Mouse (Mus musculus): ENCODE measurements around the gene Bmp7. TPM values are rescaled to one million over a fixed set of nuclear protein-coding genes. Genes with fewer than 3 reads are reported as not detected.

Gene Bmp7
- total RNA-seq, 2 experiments from 2014 or later = 12.8 to 13.9 TPM

DNA sequence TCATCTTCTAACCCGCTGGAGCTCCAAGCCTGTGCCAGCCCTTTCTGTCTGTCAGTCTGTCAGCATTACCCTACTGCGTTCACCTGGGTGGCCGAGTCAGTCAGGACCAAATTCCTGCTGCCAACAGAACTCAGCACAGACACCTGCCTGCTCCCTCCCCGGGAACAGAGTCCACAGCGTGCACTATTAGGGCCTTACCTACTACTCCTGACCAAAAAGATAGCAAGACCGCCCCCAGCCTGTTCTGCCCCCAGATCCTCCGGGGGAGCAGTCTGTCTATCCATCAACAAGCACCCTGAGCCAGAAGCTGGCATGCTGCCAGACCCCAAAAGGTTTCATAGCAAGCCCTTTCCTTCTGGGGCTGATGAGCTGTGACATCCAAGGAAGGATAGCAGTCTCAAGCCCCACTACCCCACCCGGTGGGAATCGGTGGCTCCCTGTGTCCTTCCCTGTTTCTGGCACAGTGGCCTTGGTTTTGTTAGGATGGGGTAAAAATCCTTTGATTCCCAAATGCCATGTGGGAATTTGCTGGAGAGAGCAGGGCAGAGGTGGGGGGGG is 10.1 kb upstream of the Bmp7 start:
- no peak for DNase-seq (ENCODE audit: low spot score in 2 of 2)

DNA sequence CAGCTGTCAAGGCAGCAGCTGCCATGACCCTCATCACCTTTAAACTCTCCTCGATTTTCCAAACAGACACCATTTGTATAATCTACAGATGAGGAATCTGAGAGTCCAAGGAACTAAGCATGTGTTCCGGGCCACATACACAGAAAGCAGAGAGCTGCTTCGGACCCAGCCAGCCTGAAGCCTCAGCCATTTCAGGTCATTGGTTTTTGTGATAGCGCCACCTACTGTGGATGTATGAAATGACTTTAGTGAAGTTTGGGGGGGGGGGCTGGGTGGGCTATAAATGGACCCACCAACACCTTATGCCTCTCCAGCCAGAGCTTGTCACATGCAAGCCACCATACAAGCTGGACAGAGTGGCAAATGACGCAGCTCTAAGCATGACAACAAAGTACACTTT is 8.9 kb upstream of the Bmp7 start:
- no peak for DNase-seq (ENCODE audit: low spot score in 2 of 2)

DNA sequence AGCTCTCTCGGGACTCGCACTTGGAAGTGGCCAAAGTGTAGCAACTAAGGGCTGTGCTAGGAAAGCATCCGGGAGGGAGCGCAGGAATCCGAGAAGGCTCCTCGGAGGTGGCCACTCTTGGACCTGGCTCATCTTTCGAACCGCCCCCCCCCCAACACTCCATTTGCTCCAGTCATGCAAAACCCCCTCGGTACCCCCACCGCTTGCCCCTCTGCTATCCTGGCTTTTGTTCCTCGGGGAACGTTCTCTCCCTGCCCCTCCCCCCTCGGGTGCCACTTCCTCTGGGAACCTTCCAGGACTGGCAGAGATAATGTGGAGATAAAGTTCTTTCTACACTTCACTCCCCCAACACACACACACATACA is 660 bp upstream of the Bmp7 start:
- DNase-seq (ENCODE audit: low spot score in 2 of 2) = no peak

DNA sequence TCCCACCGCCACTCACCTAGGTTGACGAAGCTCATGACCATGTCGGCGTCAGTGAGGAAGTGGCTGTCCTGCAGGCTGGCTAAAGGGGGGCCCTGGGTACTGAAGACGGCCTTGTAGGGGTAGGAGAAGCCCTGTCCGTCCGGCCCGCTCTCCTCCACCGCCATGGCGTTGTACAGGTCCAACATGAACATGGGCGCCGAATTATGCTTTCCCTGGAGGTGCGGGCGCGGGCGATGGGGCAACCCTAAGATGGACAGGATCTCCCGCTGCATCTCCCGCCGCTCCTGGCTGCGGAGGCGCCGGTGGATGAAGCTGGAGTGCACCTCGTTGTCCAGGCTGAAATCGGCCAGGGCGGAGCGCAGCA is 500 bp downstream of the Bmp7 start:
- DNase-seq (ENCODE audit: low spot score in 2 of 2) = no peak

DNA sequence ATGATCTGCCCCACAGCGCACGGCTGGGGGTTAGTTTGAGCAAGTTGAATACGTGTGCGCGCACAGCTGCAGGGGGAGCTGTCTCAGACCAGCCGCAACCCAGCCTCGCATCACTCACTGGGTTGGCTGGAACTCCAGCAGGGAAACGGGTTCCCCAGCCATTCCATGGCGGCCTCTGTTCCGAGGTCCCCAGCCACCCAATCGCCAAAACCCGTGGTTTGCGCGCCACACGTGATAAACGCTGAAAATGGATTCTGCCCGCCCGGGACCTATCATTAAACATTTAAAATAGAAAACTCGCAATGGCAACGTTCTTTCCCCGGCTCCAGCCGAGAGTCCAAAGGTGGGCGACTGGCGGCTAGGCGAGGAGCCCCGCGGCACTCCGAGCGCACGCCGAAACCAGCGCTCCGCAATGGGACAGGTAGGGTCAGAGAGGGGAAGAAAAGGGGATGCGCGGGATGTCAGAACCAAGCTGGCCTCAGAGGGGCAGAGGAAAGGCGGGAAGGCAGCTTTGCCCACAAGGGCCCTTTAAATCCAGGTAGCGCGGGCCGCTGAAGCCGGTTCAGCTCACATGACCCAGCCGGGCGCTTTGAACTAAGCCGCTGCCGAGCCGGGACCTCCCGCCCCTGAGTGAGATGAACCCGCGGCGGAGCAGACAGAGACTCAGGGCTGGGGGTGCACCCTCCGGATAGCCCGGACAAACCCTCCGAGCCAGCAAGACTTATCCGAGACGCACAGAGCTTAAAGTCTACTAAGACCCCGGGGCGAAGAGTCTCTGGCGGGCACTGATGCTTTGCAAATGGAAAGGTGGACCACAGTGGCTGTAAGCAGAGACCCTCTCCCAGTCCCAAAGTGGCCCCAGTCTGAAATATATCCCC is 1.1 kb downstream of the Bmp7 start:
- no peak for DNase-seq (ENCODE audit: low spot score in 2 of 2)

DNA sequence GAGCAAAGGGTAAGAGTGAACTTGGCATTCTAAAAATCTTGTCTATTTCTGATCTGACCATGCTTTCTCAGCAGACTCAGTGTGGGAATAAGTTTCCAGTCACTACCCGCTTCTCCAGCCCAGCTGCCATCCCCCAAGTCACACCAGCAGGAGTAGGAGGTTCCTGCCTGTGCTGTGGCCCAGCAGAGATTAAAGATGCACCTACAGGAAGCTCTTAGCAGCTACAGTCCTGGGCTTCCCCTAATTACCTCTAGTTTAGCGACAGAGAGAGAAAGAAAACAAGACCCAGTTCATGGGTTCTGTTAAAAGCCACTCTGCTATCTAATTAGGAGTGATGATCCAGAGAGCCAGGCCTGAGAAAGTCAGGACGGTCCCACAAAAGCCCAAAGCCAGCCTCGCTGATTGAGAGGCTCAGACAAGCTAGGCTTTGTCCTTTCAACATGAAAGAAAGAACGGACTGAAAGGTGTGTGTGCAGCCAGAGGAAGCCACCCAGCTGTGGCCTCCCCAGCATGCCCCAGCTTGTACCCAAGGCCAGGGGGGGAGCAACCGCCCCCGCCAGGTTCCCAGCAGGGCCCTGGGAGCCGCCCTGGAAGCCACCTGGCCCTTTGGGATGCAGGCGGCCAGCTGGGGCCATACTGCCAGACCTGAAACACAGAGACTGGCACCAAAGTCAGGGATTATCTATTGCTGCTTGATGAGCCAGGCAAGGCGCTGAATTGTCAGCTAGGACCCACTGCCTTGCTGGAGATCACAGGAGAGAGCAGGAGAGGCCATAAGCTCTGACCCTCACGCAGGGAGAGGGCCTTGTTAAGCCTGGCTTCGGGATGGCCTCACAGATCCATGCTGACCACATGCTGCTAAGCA is 2.6 kb downstream of the Bmp7 start:
- no peak for DNase-seq (ENCODE audit: low spot score in 2 of 2)

DNA sequence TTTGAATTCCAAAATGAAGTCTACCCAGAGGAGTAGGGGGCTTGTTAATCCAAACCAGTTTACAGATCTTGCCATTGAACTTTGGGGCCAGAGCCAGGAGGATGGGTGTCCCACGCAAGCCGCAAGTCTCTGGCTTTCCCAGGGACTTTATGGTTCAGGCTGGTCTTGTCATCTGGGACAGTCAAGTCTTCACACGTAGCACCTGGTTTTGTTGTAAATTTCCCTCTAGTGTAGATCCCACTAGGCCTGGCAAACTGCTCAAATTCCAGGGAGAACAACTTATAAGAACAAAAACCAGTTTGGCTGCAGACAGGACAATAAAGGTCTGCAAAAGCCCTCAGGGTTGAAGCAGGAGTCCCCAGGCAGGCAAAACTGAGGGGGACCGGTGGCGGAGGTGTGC is 3.3 kb downstream of the Bmp7 start:
- no peak for DNase-seq (ENCODE audit: low spot score in 2 of 2)

DNA sequence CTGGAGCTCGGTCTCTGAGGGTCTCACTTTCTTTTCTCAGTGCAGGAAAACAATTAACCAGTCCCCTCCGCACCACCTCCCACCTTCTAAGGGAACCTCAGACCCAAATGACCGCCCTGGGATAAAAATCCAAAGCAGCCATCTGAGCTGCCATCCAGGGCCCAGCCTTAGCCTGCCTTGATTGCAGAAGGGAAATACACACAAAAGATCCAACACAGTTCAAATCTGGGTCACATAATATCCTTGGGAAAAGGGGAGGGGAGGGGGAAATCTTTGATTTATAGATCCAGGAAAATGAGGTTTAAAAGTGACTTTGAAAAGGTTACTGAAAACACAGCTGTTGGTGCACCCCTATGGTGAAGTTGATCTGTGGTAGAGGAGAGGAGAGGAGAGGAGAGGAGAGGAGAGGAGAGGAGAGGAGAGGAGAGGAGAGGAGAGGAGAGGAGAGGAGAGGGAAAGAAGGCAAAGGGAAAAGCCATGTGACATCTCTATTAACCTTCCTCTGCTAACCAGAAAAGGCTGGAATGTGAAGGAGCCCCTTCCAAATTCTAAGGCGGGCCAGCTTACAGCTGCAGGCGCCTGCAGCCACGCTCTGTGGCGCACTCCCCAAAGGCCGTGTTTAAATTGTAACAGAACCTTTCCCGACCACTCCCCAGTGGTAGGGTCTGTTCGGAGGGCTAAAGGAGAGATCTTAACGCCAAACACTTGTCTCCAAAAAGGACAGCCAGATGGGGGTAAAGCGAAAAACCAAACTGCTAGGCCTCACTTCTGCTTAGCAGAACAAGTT is 4.2 kb downstream of the Bmp7 start:
- DNase-seq (ENCODE audit: low spot score in 2 of 2) = no peak

DNA sequence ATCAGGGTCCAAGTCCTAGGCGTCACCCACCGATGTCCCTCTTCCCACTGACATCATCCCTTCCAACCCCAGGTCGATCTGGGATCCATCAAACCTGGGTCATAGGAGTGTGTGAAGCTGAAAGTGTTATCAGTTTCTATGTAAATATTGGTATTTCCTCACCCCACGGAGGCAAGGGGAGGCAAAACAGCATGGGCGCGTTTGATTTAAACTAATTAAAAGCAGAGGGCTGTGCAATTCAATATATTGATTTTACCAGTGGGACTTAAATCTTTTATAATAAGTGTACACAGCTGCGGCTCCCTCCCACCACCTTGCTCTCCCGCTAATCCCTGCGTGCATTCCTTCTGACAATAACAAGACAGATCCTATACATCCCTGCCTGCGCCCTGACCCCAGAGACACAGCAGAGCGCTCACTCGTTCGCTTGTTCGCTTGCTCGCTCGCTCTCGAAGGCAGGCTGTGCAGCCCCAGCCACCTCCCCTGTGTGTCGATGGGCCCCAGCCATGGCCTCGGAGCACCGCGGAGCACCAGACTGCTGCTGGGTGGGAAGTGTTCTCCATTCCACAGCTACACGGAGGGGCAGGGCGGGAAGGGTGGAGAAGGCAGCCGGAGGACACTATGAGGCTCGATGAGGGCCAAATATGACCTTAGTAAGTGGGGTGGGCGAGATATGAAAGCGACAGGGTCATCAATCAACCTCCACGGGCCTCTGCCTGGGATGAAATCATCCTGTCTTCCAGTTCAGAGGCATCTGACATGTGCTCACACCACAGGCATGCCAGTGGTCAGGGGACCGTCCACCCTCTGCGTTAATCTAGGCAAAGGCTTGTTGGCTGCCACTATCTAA is 5.0 kb downstream of the Bmp7 start:
- DNase-seq (ENCODE audit: low spot score in 2 of 2) = no peak

DNA sequence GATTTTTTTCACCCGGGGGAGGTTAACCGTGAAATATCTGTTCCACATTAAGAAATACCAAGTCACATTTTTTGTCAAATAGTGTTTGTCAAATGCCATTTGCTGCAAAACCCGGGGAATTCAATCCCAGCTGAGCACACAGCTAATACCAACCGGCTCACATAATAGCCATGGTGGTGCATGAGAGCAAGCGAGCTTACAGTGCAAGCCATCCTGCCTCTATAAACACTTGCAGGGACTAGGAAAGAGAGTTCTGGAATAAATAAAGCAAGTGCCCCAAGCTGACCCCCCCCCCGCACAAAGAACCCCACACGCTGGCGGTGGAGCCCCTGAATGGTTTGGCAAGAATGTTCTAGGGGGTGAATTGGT is 5.7 kb downstream of the Bmp7 start:
- DNase-seq (ENCODE audit: low spot score in 2 of 2) = no peak

DNA sequence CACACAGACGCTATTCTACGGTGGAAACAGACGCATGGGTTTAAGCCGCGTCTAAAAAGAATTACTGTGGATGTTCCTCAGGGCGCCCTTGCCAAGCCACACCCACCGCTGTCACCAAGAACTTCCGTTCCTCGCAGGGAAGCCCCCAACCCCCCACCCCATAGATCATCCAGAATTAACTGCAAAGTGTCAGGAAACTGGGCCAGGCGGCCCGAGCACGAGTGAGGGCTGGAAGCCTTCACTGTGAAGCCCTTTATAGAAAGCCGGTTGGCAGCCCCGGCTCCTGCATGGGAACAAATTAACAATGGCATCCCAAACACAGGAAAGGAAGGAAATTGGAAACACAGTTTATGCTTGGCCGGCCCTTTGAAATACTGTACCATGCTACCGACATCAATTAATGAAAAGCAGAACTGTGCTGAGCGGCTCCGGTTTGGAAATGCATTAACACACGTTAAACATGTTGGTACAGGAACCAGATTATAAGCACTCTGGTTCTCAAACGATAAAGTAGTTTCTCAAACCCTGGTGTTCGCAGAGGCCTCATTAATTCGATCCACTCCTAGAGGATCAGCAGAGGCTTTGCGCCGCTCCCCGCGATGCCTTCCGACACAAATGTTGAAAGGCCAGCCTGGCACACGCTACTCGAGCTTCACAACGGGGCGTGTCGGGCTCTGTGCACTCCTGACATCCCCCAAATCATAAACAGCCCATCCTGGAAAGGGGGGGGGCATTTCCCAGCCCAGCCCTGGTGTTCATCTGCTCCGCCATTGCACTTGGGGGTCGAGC is 6.3 kb downstream of the Bmp7 start:
- DNase-seq (ENCODE audit: low spot score in 2 of 2) = peak in 1 of 2 experiments; percentile 19

DNA sequence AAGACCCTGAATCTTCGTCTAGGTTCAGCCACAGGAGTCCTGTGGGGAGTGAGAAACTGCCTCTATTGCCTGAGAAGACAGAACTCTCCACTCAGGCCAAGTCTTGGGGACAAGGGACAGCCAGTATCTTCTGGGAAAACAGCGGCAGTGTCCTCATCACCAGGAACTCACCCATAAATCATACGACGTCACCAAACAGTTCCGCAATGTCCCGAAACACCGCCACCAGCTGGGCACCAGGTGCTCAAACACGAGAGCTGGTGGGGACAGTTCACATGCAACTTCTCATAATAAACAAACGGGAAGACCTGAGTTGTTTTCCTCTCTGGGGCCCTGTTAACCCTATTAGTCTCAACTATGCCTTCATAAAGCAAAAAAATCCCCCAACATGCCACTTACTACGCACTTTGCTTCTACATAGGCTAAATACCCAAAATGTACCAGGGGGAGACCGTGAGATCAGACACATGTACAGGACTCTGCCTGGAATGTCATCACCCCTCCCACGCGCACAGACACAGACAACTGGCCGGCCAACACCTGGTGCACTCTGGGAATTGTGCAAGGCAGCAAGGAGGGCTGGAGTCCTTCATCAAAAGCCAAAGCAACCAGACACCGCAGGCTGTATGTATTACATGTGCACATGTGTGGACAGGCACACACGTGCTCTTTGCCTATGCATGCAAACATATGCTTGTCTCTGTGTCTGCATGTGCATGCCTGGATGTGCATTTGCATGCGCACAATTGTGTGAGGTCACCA is 8.8 kb downstream of the Bmp7 start:
- DNase-seq (ENCODE audit: low spot score in 2 of 2) = no peak

DNA sequence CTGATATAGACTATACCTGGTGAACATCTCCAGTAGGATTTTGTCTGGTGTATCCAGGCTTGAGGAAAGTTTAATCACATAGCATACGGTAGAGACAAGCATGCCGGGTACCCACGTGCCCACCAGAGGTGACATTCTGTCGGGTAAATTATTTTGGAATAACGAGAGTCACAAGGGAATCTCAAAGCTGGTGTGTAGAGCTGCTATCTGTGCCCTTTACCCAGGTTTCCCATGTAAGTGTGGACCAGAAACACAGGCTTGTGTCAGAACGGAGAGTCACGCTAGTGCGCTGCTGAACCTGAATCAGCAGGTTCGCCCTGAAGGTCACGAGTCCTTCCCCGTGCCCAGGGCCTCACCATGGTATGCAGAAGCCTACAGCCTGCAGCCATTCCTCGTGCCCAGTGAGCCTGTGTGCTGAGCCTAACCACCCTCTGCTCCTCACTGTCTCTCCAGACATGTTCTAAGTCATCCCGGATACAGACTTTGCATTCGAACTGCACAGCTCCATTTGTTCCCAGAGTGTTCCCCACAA is 10.2 kb downstream of the Bmp7 start:
- DNase-seq (ENCODE audit: low spot score in 2 of 2) = no peak

DNA sequence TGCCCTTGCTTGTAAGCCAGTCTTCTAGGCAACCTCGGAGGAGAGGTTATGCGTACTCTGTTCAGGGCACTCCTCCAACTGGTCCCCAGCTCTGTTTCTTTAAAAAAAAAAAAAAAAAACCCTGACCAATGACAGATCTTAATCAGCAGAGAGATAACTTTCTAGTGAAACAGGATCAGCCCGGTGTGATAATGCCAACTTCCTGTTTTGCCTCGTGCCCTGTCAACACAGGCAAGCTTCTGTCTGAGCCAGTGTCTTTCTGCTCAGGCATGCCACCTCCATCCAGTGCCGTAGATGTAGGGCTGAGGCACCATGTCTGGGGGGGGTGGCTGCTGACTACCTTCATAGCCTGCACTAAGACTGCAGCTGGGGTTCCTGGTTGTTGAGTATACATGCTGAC is 12.5 kb downstream of the Bmp7 start:
- no peak for DNase-seq (ENCODE audit: low spot score in 2 of 2)

DNA sequence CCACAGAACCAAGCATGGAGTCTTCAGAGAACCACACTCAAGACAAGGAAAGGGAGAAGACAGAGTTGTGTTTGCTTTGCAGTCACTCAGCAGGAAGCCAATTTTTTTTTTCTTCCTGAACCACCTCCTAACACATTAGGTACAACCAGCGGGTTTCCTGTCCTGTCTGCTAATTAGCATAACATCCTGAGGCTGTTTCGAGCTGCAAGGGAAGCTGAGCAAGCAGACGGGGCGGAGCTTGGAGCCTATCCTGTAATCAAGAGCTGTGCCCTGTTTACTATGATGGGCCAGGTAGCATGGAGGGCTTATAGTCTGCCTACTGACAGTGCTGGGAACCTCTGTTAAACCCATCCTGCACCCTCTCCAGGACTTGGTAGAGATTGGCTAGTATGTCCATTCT is 13.8 kb downstream of the Bmp7 start:
- no peak for DNase-seq (ENCODE audit: low spot score in 2 of 2)

DNA sequence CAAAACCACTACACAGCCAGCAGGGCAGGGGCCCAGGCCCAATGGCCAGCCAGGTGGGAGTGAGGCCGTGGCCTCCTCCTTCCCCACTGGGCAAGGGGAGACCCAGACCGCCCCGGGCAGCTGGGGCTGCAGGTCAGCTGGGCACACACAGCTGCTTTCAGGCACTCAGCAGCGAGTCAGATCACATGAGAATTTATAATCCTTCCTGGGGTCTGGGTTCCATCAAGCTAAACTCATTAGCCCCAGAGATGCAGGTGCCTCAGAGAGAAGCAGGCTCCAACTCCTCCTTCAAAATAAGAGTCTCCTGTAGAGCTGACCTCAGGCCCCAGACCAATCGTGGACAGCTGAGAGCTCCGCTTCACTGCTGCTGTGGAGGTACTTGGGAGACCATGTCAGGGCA is 15.2 kb downstream of the Bmp7 start:
- DNase-seq (ENCODE audit: low spot score in 2 of 2) = no peak

DNA sequence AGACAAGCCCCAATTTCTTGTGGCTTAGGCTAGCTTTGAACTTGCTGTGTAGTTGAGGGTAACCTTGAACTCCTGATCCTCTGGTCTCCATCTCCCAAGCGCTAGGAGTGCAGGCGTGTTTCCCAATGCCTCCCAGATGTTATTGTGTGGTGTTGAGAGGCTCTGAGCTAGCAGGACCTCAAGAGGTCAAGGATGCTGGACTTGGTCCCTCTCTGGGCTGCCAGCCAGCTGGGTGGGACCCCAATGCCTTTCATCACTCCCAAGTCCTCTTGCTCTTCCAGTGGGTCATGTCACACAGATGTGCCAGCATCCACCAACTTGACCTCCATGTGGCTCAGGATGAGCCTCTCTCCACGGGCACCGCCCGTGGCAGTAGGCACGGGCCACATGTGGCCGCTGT is 16.9 kb downstream of the Bmp7 start:
- no peak for DNase-seq (ENCODE audit: low spot score in 2 of 2)

DNA sequence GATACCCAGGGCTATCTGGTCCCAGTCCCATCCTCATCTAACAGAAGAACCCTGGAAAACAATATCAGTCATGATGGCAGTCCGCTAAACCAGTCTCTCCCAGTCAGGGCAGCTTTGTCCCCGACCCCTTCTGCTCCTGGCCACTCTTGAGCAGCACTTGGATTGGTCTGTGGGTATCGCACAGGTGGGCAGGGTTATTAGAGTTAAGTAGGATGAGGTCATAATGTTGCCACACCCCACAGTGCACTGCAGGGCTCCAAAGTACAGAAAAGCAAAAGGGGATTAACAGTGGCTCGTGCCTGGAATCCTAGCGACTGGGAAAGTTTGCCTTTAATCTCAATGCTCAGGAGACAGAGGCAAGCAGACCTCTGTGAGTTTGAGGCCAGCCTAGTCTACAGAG is 17.5 kb downstream of the Bmp7 start:
- DNase-seq (ENCODE audit: low spot score in 2 of 2) = no peak

DNA sequence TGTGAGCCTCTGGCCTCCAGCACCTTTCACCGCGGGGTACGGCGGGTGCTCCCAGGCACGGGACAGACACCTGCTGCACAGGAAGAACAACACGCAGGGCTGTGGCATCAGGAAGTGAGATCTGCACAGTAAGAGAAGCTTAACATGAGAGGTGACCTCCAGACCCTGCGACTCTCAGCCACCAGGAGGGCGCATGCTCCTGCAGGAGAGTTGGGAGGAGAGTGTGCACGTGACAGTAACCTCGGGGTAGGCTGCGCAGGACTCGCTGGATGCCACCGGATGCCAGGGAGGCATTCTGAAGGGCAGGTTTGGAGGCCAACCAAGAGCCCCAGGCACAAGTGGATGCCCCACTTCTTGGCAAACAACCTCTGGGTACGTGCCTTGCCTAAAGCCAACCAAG is 26.1 kb downstream of the Bmp7 start:
- DNase-seq (ENCODE audit: low spot score in 2 of 2) = no peak
